Mouse (Mus musculus) T-helper 1 cell (primary cell): Measurements from ENCODE around the gene Synpo2l.

Experiments used
- in situ Hi-C: fragments of 300-600 bp; cut with MboI, MseI; formaldehyde crosslinking; loops from one replicate; pipeline ENCODE4 v1.15.1; 2025; ENCODE audit warnings: high pct_unique_total_duplicates

Gene Synpo2l

GRCm38 (mm10) chr14:20681742-20682141, 13.6 kb upstream of the Synpo2l start:
- in situ Hi-C loops = no loop called here

- in situ Hi-C loops = no loop called here
Measured at GRCm38 (mm10) chr14:20677906-20678305, 9.8 kb upstream of the Synpo2l start.

DNA sequence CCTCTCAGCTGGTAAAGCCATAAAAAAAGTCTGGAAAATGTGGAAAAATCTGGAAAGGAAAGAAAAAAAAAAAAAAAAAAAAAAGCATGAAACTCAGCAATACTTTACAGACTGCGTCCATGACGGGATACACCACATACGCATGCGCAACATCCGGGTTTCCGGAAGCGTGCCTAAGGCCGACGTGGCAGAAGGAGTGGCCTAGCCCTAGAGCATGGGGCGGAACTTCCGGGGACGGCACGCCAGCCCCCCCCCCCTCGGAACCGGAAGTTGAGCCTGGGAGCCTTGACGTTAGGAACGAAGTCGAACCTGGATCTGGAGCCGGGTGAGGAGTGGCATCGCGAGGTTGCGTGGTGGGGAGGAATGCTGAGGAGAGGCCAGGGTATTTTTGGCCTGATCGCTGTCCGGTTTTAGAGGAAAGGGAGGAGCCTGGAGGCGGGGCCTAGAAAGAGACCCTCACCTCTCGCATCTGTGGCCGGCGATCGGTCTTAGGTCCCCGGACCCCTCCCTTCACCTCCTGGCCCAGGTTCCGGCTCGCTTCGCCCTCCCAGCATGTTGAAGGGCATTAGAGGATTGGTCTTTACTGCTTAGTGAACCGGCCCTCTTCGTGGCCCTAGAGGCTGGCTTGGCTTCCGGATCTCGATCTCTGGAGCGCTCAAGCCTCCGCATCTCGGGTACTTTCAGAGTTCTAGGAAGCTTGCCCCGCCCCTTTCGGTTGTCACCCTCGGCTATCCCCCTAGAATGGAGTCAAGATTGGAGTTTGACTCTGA, 6.1 kb upstream of the Synpo2l start, which contains the start of gene Sec24c:
TSS of gene Sec24c (plus strand) at position 245 of the 770 bp plus-strand sequence.
- in situ Hi-C loops = no loop called here

- in situ Hi-C loops = no loop called here
Measured at GRCm38 (mm10) chr14:20673735-20674063, 5.5 kb upstream of the Synpo2l start.

DNA sequence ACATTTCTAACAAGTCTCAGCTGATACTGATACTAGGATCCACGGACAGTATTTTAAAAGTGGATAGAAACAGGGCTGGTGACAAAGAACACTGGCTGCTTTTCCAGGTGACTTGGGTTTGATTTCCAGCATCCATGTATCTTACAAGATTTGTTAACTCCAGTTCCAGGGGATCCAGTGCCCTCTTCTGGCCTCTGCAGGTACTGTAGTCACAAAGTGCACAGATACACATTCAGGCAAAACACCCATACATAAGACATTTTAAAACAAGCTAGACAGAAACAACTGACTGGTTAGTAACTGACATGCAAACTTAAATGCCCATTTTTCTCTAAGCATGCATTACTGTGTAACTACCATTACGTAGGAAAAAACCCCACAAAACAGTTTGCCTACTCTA, 4.8 kb upstream of the Synpo2l start:
- in situ Hi-C loops = no loop called here

- in situ Hi-C loops = no loop called here
Measured at GRCm38 (mm10) chr14:20667469-20667868, 685 bp downstream of the Synpo2l start.

DNA sequence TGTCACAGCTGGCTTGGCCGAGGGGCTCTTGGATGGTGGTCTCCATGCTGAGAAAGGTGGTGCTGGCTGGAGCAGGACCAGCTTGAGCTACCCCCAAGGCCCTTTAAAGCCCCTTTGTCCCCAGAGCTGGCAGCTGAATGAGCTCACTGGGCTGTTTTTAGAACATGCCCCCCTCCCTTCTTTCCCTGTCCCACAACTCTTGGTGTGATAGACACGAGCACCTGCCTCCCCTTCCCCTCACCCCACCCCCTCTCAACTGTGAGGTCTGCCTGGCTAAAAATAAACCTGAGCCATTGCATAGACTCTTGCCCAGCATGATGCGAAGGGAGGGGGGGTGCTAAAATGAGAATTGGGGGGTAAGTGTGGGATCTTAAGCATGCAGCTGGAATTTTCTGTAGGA, 3.7 kb downstream of the Synpo2l start:
- in situ Hi-C loops = loop anchor here (5.0 kb wide), 1 partner anchor 87 kb away; no protein-coding TSS in a partner anchor

GRCm38 (mm10) chr14:20663601-20664000, 4.6 kb downstream of the Synpo2l start:
- in situ Hi-C loops = loop anchor here (5.0 kb wide), 1 partner anchor 86 kb away; no protein-coding TSS in a partner anchor

DNA sequence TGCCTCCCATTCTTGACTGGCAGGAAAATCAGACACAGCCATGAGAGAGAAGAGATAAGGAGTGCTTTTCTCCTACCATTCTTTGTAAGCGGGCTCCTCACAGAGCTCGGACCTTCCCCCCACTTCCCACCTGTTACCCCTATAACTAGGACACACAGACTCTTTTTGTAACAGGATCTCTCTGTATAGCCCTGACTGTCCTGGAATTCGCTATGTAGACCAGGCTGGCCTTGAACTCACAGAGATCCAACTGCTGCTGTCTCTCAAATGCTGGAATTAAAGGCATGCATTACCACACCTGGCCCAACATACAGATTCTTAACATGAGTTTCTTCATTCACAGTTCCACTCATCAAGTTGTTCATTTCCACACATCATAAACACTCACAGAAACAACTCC, 5.4 kb downstream of the Synpo2l start:
- in situ Hi-C loops = loop anchor here (5.0 kb wide), 1 partner anchor 85 kb away; no protein-coding TSS in a partner anchor

GRCm38 (mm10) chr14:20661661-20662331, 6.4 kb downstream of the Synpo2l start:
- in situ Hi-C loops = loop anchor here (5.0 kb wide), 1 partner anchor 84 kb away; no protein-coding TSS in a partner anchor

GRCm38 (mm10) chr14:20660827-20661660, 7.1 kb downstream of the Synpo2l start:
- in situ Hi-C loops = loop anchor here (5.0 kb wide), 1 partner anchor 84 kb away; no protein-coding TSS in a partner anchor

DNA sequence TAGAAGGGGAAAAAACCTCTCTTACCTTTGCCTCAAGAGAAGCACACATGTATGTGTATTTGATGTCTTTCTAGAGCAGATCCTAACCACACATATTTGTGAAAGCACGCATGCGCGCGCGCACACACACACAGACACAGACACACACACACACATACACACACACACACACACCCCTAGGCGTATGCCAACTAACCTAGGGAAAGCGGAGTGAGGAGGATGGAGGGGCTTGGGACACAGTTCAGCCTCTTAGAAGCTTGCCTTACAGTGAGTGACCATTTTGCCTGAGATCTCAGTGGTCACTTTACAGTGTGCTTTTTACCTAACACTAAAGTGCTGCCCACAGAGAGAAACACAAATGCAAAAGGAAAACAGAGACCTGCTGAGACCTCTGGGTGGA, 8.5 kb downstream of the Synpo2l start:
- in situ Hi-C loops = loop anchor here (5.0 kb wide), 1 partner anchor 82 kb away; no protein-coding TSS in a partner anchor

GRCm38 (mm10) chr14:20658902-20659301, 9.3 kb downstream of the Synpo2l start:
- in situ Hi-C loops = no loop called here

DNA sequence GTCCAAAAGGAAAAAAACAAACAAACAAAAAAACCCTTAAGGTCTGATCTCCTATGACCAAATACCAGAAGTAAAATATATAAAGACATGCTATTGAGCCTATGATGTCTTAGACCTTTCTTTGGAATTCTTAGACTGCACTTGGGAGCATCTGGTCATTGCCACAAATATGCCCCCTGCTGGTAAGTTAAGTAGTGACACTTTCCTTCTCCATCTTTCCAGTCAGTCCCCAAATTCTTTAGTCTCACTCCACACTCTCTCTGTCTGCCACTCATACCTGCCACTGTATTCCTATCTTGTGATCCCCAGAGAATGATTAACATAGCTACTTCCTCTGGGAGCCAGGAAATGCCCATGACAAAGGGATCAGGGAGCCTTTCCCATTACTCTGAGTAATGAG, 9.8 kb downstream of the Synpo2l start:
- in situ Hi-C loops = no loop called here

DNA sequence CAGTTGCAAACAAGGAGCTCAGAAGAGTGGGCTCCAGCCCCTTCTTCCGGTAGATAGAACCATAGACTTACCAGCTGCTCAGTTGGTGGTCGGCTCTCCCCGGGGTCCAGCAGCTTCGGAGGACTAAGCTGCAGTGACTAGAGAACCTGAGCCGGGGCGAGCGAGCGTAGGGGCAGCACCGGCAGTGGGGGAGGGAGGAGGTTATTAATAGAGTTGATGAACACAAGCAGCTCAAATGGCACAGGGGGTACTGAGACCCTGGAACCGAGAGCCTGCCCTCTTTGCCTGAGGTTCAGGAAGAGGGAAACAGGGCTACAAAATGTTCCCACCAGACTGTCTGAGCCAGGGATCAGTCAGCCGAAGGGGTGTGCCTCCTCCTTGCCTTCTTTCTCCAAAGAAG, 11.8 kb downstream of the Synpo2l start, which contains the start of gene Myoz1:
TSS of gene Myoz1 (minus strand) at position 180 of the 400 bp plus-strand sequence.
- in situ Hi-C loops = no loop called here

DNA sequence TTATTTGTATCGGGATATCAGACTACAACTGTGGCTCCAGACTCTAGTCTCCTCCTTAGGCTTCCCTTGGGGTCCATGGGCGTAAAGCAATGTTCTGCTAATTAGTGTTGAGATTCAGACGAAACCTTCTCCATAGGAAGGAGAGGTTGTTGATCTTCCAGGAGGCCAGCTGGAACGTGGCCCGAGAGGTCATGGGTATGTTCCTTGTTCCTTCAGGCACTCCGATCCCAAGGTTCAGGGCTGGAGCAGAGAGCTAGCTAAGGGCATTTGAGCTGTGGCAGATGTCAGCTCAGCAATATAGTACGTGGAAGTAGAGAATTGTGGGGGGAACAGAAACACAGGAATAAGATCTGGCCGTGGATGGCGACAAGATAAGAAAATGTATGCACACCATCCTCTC, 12.4 kb downstream of the Synpo2l start:
- in situ Hi-C loops = no loop called here

DNA sequence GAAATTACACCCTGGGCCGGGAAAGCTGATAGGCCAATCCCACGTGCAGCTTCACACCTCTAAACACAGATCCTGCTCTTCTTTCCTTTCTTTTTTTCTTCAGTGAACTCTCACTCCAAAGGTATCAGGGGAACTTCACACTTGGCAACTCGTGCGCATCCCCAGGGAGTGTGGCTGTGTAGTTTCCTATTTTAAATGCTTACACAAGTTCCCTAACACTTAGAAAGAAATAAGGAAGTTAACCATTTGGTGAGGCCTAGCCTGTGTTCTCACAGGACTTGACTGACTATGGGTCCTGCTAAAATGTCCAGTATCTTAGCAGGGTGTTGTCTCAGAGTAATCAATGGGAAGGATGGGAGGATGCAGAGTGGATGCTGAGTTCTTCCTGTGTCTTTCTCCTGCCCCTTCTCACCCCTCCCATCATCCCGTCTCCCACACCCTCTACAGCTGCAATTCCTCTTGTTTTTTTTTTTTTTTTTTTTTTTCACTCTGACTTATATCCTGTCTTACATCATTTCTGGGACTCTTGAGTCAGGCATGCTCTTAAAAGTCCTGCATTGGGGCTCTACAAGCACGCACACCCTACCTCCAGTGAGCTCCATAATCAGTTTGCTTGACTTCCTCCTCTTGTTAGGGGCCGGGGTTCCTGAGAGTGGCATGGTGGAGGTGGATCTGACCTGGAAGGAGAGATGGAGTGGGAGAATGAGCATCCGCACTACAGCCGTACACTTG, 13.3 kb downstream of the Synpo2l start:
- in situ Hi-C loops = no loop called here

DNA sequence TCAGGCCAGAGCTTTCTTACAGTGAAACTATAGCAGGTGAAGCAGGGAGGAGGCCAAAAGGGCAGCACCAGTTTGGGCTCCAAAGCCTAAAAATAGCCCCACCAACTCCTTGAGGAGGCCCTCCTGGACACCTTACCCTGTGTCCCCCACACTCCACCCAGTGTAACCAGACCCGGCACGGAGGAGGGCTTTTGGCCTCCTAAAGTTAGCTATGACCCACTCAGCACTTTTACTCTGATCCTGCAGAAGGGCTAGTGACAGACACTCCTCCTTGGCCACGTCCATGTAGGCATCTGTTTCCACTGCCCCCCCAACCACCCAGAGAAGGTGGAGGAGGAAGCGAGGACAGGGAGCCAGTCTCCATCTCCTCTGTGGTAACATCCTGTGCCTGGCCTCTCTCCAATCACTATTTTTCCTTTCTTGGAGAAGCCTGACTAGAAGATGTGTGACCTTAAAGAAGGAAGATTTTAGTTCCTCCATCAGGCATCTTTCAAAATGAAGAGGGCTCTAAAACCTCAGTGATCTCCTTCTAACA, 16.4 kb downstream of the Synpo2l start:
- in situ Hi-C loops = no loop called here

DNA sequence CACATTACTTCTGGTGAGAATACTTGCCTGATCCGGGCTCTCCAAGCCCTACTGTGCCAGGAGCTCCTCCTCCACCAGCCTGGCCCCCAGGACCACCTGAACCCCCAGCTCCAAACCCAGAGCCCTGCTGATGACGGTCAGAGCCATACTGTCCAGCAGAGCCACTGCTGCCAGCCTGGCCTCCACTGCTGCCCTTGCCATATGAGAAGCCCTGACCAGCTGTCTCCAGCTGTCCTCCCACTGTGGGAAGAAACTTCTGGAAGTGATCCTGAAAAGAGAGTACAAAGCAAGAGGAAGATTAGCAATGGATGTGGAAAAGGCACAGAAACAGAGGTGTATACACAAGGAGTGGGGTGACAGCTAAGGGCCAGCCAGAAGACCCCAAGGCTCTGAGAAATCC, 17.2 kb downstream of the Synpo2l start:
- in situ Hi-C loops = no loop called here

DNA sequence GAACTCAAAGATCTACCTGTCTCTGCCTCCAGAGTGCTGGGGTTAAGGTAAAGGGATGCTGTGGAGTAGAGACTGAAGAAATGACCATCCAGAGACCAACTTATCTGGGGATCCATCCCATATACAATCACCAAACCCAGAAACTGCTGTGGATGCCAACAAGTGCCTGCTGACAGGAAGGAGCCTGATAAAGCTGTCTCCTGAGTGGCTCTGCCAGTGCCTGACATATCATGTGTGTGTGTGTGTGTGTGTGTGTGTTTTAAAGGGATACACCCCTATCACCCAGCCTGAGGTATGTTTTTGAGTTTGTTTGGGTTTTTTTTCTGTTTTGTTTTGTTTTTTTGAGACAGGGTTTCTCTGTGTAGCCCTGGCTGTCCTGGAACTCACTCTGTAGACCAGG, 21.8 kb downstream of the Synpo2l start:
- in situ Hi-C loops = no loop called here

- in situ Hi-C loops = no loop called here
Measured at GRCm38 (mm10) chr14:20645547-20645946, 22.6 kb downstream of the Synpo2l start.
